23 mouse cellular contexts compared by ENCODE assay signal in the genomic region with DNA sequence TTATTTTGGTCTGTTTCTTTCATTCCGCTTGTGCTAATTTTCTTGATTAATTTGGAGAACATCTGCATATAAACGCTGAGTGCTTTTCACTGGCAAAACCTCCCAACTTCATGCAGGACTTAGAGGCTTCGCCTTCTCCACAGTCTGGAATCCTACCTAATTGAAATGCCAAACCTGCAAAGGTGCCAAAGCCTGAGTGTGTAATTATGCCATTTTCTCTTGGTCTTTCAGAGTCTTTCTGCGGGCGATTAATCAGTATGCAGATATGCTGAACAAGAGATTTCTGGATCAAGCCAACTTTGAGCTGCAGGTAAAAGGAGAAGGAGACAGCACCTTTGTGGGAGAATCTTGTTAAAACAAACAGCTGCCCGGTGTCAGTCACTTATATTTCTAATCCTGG.
DNase-seq lines count a peak whose midpoint lies in the region; ATAC-seq lines count a peak whose summit lies in the region.
"Had no signal": no experiment of that assay in that cellular context is flagged by ENCODE, and none has a peak within 500 bp of the region (broad histone marks: within the 10 kb centered on the region; RNA-seq: fewer than 3 reads in every experiment).

No protein-coding gene starts in this region.

- H3K36me3 ChIP-seq in forebrain, embryonic 12.5 days (replicated peaks) = no peaks in the 10 kb centered on the region
- no peaks in the 10 kb centered on the region; the same call in 1 of the 2 replicates for H3K36me3 ChIP-seq in forebrain, embryonic 10.5 days (replicated peaks)
- H3K36me3 ChIP-seq in kidney, embryonic 14.5 days (ENCODE audit: control insufficient read depth, insufficient read depth, low read length) = no peaks in the 10 kb centered on the region; the same call in 1 of the 2 replicates
- H3K36me3 ChIP-seq: embryonic facial prominence, embryonic 12.5 days; G1E; hindbrain, embryonic 12.5 days had no signal

- no peaks in the 10 kb centered on the region for H3K27me3 ChIP-seq in forebrain, embryonic 12.5 days
- H3K27me3 ChIP-seq in forebrain, embryonic 10.5 days (ENCODE audit: poor library complexity, severe bottlenecking) = no peaks in the 10 kb centered on the region
- no peaks in the 10 kb centered on the region for H3K27me3 ChIP-seq in kidney, embryonic 14.5 days (ENCODE audit: control insufficient read depth, insufficient read depth, low read length)
- H3K27me3 ChIP-seq: embryonic facial prominence, embryonic 12.5 days; hindbrain, embryonic 12.5 days had no signal

- no peak for DNase-seq in forebrain, embryonic 10.5 days (ENCODE audit: extremely low spot score, low spot score)
- peak; percentile 56 for DNase-seq in kidney, adult 11 months
- DNase-seq in kidney, postnatal 4 days = no peak
- peak; percentile 68 for DNase-seq in kidney, adult 9 months
- no peak for DNase-seq in gastrocnemius, postnatal 25 days
- DNase-seq: adrenal gland, adult 8-10 months; adrenal gland, postnatal 36 days; B cell, adult 2 months; cerebellum, adult 11 months; cerebellum, adult 8-10 months; embryo, embryonic 11 days; heart, adult 18-20 months; heart, postnatal 10 days; heart, postnatal 4 days had no signal

- H3K4me2 ChIP-seq in forebrain, embryonic 12.5 days = no peak overlapping the region
- H3K4me2 ChIP-seq in kidney, embryonic 14.5 days (replicated peaks; ENCODE audit: low read depth, low read length) = no peak overlapping the region
- H3K4me2 ChIP-seq: embryonic facial prominence, embryonic 12.5 days; hindbrain, embryonic 12.5 days had no signal

- peaks cover 8% of the 10 kb centered on the region; the same call in 1 of the 2 replicates for H3K4me1 ChIP-seq in forebrain, embryonic 12.5 days
- H3K4me1 ChIP-seq in forebrain, embryonic 10.5 days = peaks cover 18% of the 10 kb centered on the region; the same call in 1 of the 2 replicates
- H3K4me1 ChIP-seq in kidney, embryonic 14.5 days (ENCODE audit: control insufficient read depth, insufficient read depth, low read length) = no peaks in the 10 kb centered on the region
- H3K4me1 ChIP-seq: embryonic facial prominence, embryonic 12.5 days; heart, embryonic 10.5 days; hindbrain, embryonic 12.5 days had no signal

- H3K27ac ChIP-seq in forebrain, embryonic 12.5 days = peak overlapping the region; percentile 20; the same call in 1 of the 2 replicates
- no peak overlapping the region for H3K27ac ChIP-seq in forebrain, embryonic 10.5 days
- H3K27ac ChIP-seq in kidney, embryonic 14.5 days (ENCODE audit: low read depth, low read length) = no peak overlapping the region
- H3K27ac ChIP-seq: embryonic facial prominence, embryonic 12.5 days; heart, embryonic 10.5 days; hindbrain, embryonic 12.5 days had no signal

- ATAC-seq in forebrain, embryonic 12.5 days (ENCODE audit: low FRiP score) = no peak; the same call in 1 of the 2 replicates
- ATAC-seq in kidney, embryonic 14.5 days (ENCODE audit: low FRiP score, low TSS enrichment) = no peak
- ATAC-seq: CD4-positive, CD25-positive, alpha-beta regulatory T cell, adult 4 months; hindbrain, embryonic 16.5 days; inflammation-experienced regulatory T-cells, adult 6 months had no signal

- H3K9me3 ChIP-seq in forebrain, embryonic 12.5 days = no peaks in the 10 kb centered on the region
- H3K9me3 ChIP-seq in forebrain, embryonic 10.5 days = no peaks in the 10 kb centered on the region
- no peaks in the 10 kb centered on the region for H3K9me3 ChIP-seq in kidney, embryonic 14.5 days (ENCODE audit: control insufficient read depth, low read length)
- H3K9me3 ChIP-seq: embryonic facial prominence, embryonic 12.5 days; heart, embryonic 10.5 days; hindbrain, embryonic 12.5 days had no signal

- no peak overlapping the region for H3K4me3 ChIP-seq in forebrain, embryonic 12.5 days (replicated peaks)
- H3K4me3 ChIP-seq in forebrain, embryonic 10.5 days = no peak overlapping the region
- no peak overlapping the region for H3K4me3 ChIP-seq in kidney, embryonic 14.5 days (ENCODE audit: low read length)
- H3K4me3 ChIP-seq: embryonic facial prominence, embryonic 12.5 days; heart, embryonic 10.5 days; hindbrain, embryonic 12.5 days had no signal

- no peak overlapping the region for H3K9ac ChIP-seq in forebrain, embryonic 12.5 days
- H3K9ac ChIP-seq in kidney, embryonic 14.5 days (ENCODE audit: low read depth, low read length) = no peak overlapping the region
- H3K9ac ChIP-seq: embryonic facial prominence, embryonic 12.5 days; hindbrain, embryonic 12.5 days had no signal

- 75% methylated on average over 6 of the region's 6 CpGs for WGBS in forebrain, embryonic 12.5 days
- 92% methylated on average over 6 of the region's 6 CpGs for WGBS in forebrain, embryonic 10.5 days
- whole genome bisulfite sequencing in kidney, embryonic 14.5 days = 92% methylated on average over 6 of the region's 6 CpGs

Comparison
In these comparisons a context has a peak if more than half of its experiments do, and no peak if none do; other contexts are left out.
1. DNase-seq: peak in kidney, adult 11 months (single experiment) and kidney, adult 9 months (single experiment); none in forebrain, embryonic 10.5 days (single experiment), kidney, postnatal 4 days (0 of 2) and gastrocnemius, postnatal 25 days (single experiment).